Mouse (Mus musculus) midbrain, postnatal 0 days (tissue): ENCODE measurements around the gene 6720489N17Rik. TPM values are rescaled to one million over a fixed set of nuclear protein-coding genes. Genes with fewer than 3 reads are reported as not detected.
"Not testable (repeated sequence)": the region's sequence is repeated elsewhere in the genome, so short reads cannot be mapped to it uniquely, and the experiment has no call there.

Experiments used
- ATAC-seq: fragments of 200-750 bp; cut with Nextera tagmentation; 2 replicates; pipeline ENCODE4 v1.8.0; 2017; ENCODE audit warnings: moderate number of reproducible peaks, mild to moderate bottlenecking, moderate TSS enrichment, moderate library complexity; ENCODE audit not compliant: low FRiP score
- DNase-seq: peaks from one replicate; pipeline ENCODE4 v3.0.0-alpha.2; 2015; ENCODE audit warnings: low spot score
- H3K27ac ChIP-seq: fragments of 300-500 bp; sonication (generic); 2 replicates; pipeline ENCODE4 v1.5.1; 2014; ENCODE audit warnings: low read depth, mild to moderate bottlenecking, low read length, mixed read lengths
- H3K27me3 ChIP-seq: fragments of 300-500 bp; sonication (generic); 2 replicates; pipeline ENCODE4 v1.6.1; 2014; ENCODE audit warnings: low read length, control low read depth, mixed read lengths; ENCODE audit not compliant: insufficient read depth
- H3K36me3 ChIP-seq: fragments of 300-500 bp; sonication (generic); 2 replicates; pipeline ENCODE4 v1.6.1; 2014; ENCODE audit warnings: low read length, control low read depth, mixed read lengths; ENCODE audit not compliant: insufficient read depth
- H3K4me1 ChIP-seq: fragments of 300-500 bp; sonication (generic); 2 replicates; pipeline ENCODE4 v1.6.1; 2014; ENCODE audit warnings: mild to moderate bottlenecking, control low read depth, antibody characterized with exemption, low read length, mixed read lengths; ENCODE audit not compliant: insufficient read depth
- H3K4me2 ChIP-seq: fragments of 300-500 bp; sonication (generic); 2 replicates; pipeline ENCODE4 v1.6.1; 2014; ENCODE audit warnings: low read depth, mild to moderate bottlenecking, low read length, mixed read lengths; ENCODE audit not compliant: poor library complexity, severe bottlenecking
- H3K4me3 ChIP-seq: fragments of 300-500 bp; sonication (generic); 2 replicates; pipeline ENCODE4 v1.5.1; 2014; ENCODE audit warnings: low read depth, mild to moderate bottlenecking, low read length, moderate library complexity
- H3K9ac ChIP-seq: fragments of 300-500 bp; sonication (generic); replicated peaks from 2 replicates; pipeline ENCODE4 v1.6.1; 2014; ENCODE audit warnings: mild to moderate bottlenecking, low read length, moderate library complexity, mixed read lengths; ENCODE audit not compliant: poor library complexity, severe bottlenecking
- H3K9me3 ChIP-seq: fragments of 300-500 bp; sonication (generic); 2 replicates; pipeline ENCODE4 v1.6.1; 2016; ENCODE audit warnings: low read length, control low read depth
- CTCF ChIP-seq: IDR thresholded peaks from 2 replicates; pipeline ENCODE4 v1.5.1; 2016; ENCODE audit warnings: antibody characterized with exemption, mild to moderate bottlenecking
- WGBS: fragments of 180-500 bp; shearing (Covaris S2); extraction: QIAGEN DNeasy Blood & Tissue Kit; methylation state at CpG from one replicate; pipeline ENCODE4 v1.1.7; 2014; 5-methylcytosine and 5-hydroxymethylcytosine counted together
- polyA plus RNA-seq: library from polyadenylated mRNA; unstranded; fragments of >200 nt; fragmentation: Nextera tagmentation; extraction: Ambion mirVana; gene quantifications from 2 replicates; pipeline ENCODE4 v1.2.1, GENCODE M21; 2015
- total RNA-seq: library from RNA; depleted of rRNA; stranded (reverse); fragments of >200 nt; gene quantifications from 2 replicates; pipeline ENCODE4 v1.2.3, GENCODE M21; 2014; rRNA removed

Gene 6720489N17Rik
- total RNA-seq (4.1 and 16.5 TPM in 2 replicates), polyA plus RNA-seq (4.4 and 6.3 TPM in 2 replicates)

DNA sequence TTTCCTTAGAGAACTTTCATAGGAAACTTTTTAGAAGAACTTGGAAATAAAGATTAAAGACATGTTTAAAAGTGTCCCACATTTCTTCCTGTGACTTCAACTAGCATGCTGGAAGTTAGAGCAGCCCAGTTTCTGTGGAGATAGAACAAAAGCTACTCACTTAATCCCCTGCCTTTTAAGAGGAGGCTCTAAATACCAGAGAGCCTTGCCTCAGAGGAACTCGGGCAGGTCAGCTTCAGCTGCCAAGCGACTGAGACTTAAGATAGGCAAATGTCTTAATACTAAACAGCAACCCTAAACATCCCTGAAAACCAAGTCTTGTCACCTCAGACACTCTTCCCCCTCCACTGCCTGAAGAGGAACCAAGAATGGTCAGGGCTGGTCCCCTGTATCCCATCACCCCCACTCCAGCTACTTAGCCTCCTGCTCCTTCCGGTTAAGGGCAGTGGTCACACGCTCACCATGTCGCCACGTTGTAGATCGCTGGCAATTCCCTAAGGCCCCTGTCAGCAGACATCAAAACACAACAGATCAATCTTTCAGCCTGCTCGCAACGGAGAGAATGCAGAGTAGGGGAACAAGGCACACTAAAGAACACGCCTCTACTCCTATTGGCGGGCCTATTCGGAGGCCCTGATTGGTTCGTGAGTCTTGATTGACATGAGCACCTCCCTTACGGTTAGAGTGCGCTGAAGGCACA is at the start of gene 6720489N17Rik:
Gene 6720489N17Rik (minus strand): TSS at position 606 of the 700 bp plus-strand sequence.
- not testable (repeated sequence) for H3K27me3 ChIP-seq, H3K4me1 ChIP-seq, H3K9me3 ChIP-seq, H3K27ac ChIP-seq, H3K36me3 ChIP-seq
- 0 out of 2 replicates have a peak within 1 kb of the TSS, but pooled peaks have one; percentile 29 for H3K9ac ChIP-seq
- peak within 1 kb of the TSS; percentile 44 for H3K4me2 ChIP-seq
- peak; percentile 90 for DNase-seq
- ATAC-seq, result peak; percentile 99
- under 1% methylated on average over 15 of the region's 15 CpGs for WGBS
- H3K4me3 ChIP-seq, result peak within 1 kb of the TSS; percentile 40

DNA sequence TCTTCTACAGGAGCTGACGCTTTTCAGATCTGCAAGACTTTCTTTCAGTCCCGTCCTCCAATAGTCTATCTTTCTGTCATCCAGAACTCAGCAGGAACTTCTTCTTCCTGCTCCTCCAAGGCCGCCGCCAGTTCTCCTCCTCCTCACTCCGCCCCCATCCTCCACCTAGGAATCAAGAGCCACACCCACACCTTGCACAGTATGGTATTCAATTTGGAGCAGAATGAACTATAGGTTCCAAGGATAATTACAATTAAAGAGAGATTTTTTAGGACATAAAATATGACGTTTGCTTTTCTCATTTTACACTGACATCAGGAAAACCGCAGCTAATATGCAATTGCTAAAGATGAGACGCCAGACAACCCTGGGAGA is 29.4 kb upstream of the 6720489N17Rik start:
- Histone ChIP-seq H3K36me3 (no peaks in the 10 kb centered on the region), H3K4me3 (peak overlapping the region; percentile 46), H3K4me1 (no peaks in the 10 kb centered on the region), H3K27me3 (no peaks in the 10 kb centered on the region), H3K9me3 (peaks cover 4% of the 10 kb centered on the region; the same call in 1 of the 2 replicates), H3K9ac (peak overlapping the region; percentile 56; the same call in 1 of the 2 replicates), H3K27ac (no peak overlapping the region), H3K4me2 (peak overlapping the region; percentile 49)
- ATAC-seq, result peak; percentile 87
- TF ChIP-seq CTCF, result no peak
- 19% methylated on average over 8 of the region's 8 CpGs for WGBS
- no peak for DNase-seq

DNA sequence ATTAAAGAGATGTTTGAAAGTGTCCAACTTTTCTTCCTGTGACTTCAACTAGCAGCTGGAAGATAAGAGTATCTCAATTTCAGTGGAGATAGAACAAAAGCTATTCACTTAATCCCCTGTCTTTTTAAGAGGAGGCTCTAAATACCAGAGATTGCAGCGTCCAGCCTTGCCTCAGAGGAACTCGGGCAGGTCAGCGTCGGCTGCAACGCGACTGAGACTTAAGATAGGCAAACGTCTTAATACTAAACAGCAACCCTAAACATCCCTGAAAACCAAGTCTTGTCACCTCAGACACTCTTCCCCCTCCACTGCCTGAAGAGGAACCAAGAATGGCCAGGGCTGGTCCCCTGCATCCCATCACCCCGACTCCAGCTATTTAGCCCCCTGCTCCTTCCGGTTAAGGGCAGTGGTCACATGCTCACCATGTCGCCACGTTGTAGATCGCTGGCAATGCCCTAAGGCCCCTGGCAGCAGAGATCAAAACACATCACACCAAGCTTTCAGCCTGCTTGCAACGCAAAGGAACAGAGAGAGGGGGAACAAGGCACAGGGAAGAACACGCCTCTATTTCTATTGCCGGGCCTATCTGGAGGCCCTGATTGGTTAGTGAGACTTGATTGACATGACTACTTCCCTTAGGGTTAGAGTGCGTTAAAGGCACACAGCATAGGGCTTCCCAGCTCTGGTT is 28.8 kb upstream of the 6720489N17Rik start:
- ATAC-seq, result peak; percentile 98
- H3K9ac ChIP-seq, result peak overlapping the region; percentile 56; the same call in 1 of the 2 replicates
- not testable (repeated sequence) for H3K27ac ChIP-seq, H3K9me3 ChIP-seq, H3K27me3 ChIP-seq, H3K4me1 ChIP-seq, H3K36me3 ChIP-seq
- peak overlapping the region; percentile 49 for H3K4me2 ChIP-seq
- WGBS, result 2% methylated on average over 16 of the region's 16 CpGs
- DNase-seq, result peak; percentile 89
- H3K4me3 ChIP-seq, result peak overlapping the region; percentile 46

DNA sequence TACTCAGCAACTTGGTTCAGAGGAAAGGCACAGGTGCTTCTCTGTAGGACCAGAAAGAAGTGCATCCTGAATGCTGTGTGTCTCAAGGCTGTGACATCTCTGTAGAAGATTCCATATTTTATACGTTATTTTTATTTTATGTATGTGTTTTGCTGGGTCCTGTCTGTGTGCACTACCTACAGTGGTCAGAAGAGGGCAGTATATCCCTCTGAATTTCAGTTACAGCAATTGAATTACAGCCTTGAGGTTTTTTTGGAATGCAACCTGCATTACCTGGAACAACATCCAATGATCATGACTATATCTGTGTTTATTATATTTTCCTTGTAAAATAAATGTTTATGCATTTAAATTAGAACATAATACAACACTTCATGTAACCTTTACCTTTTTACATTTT is 3.1 kb upstream of the 6720489N17Rik start:
- not testable (repeated sequence) for ATAC-seq, H3K36me3 ChIP-seq, H3K4me1 ChIP-seq, H3K4me2 ChIP-seq, H3K27me3 ChIP-seq, H3K9ac ChIP-seq, H3K27ac ChIP-seq, H3K9me3 ChIP-seq, H3K4me3 ChIP-seq
- peak; percentile 41 for DNase-seq
- 33% methylated on average over 1 of the region's 1 CpGs for WGBS
- TF ChIP-seq CTCF, result peak; percentile 75

DNA sequence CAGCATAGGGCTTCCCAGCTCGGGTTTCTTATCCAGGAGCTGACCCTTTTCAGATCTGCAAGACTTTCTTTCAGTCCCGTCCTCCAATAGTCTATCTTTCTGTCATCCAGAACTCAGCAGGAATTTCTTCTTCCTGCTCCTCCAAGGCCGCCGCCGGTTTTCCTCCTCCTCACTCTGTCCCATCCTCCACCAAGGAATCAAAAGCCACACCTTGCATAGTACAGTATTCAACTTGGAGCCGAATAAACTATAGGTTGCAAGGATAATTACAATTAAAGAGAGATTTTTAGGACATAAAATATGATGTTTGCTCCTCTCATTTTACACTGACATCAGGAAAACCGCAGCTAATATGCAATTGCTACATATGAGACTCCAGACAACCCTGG is 289 bp upstream of the 6720489N17Rik start:
- Histone ChIP-seq H3K9ac (0 out of 2 replicates have a peak overlapping the region, but pooled peaks have one; percentile 29), H3K4me2 (peak overlapping the region; percentile 44), H3K4me3 (peak overlapping the region; percentile 40)
- H3K27me3 ChIP-seq, H3K36me3 ChIP-seq, H3K27ac ChIP-seq, H3K9me3 ChIP-seq, H3K4me1 ChIP-seq: not testable (repeated sequence)
- WGBS, result 7% methylated on average over 7 of the region's 7 CpGs
- DNase-seq (peak; percentile 0), ATAC-seq (peak; percentile 80)

DNA sequence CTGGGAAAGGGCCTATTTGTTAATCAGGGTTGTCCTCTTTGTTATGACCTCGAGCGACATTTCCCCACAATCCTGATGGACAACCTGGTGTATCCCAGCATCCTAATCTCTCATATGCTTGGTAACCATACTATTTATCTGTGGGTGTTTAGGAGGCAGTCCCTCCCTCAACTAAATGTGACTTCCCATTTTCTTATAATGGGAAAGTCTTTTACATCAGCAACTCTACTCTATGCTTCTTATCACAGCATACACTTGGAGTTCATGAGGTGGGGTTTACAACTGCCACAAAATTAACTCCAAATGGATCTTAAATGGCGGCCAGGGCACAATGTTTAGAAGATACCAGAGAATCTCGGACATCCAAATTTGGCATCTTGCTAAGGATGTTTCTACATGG is 6.5 kb downstream of the 6720489N17Rik start:
- not testable (repeated sequence) for H3K4me1 ChIP-seq, H3K4me2 ChIP-seq, H3K36me3 ChIP-seq, H3K4me3 ChIP-seq, DNase-seq, H3K9me3 ChIP-seq, H3K27ac ChIP-seq, H3K27me3 ChIP-seq, ATAC-seq, H3K9ac ChIP-seq
- WGBS, result 95% methylated on average over 4 of the region's 4 CpGs

DNA sequence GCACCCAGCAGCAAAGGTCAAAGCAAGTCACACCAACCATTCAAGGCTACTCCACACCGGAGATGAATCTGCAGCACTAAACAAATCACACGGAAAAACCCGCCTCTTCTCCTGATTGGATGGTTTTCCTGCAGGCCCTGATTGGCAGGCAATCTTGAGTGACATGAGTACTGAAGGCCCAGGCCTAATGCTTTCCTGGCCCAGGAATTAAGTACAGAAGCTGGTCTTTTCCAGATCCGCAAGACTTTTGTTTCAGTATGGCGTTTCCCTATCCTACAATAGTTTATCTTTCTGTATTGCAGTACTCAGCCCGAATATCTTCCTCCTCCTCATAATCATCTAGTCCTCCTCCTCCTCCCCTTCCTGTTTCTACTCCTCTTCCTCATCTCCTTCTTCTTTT is 52.9 kb downstream of the 6720489N17Rik start, which contains the start of gene Zfp934:
Gene Zfp934 (minus strand): TSS at position 101 of the 400 bp plus-strand sequence.
- 88% methylated on average over 3 of the region's 6 CpGs for WGBS

More for the DNA sequence above, 52.9 kb downstream of the 6720489N17Rik start, which contains the start of gene Zfp934:
- H3K4me2 ChIP-seq, H3K36me3 ChIP-seq, H3K9ac ChIP-seq, H3K4me3 ChIP-seq, H3K9me3 ChIP-seq, H3K27ac ChIP-seq, DNase-seq, H3K27me3 ChIP-seq, ATAC-seq, H3K4me1 ChIP-seq: not testable (repeated sequence)
